Mouse (Mus musculus): ENCODE results near the gene Ptprn2.

DNA sequence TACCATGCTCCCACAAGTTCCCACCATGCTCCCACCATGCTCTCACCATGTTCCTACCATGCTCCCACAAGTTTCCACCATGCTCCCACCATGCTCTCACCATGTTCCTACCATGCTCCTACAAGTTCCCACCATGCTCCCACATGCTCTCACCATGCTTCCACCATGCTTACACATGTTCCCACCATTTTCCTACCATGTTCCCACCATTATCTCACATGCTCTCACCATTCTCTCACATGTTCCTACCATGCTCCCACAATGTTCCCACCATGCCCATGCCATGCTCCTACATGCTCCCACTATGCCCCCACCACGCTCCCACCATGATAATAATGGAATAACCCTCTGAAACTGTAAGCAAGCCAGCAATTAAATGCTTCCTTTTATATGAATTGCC is 495.8 kb downstream of the Ptprn2 start:
- no peak for TF ChIP-seq POLR2A (IDR thresholded peaks at IDR 0.05; ENCODE audit: insufficient read depth, low read length)
- no peak for TF ChIP-seq CTCF (IDR thresholded peaks at IDR 0.05; ENCODE audit: low read depth, low read length)
- TF ChIP-seq EP300 (IDR thresholded peaks at IDR 0.05; ENCODE audit: insufficient read depth, low read depth, low read length) = no peak

Data from ES-Bruce4 (cell line).